Mouse (Mus musculus): Measurements from ENCODE around the gene Phrf1. TPM values are rescaled to one million over a fixed set of nuclear protein-coding genes. Genes with fewer than 3 reads are reported as not detected.

The Phrf1 gene
- 10 to 100 TPM; 55.5 to 85.8 TPM for polyA plus RNA-seq (2017; shearing (Covaris generic))

GRCm38 (mm10) chr7:141228279-141229067 is at the start of gene Phrf1:
Gene Phrf1, plus strand, starts transcription at chr7:141228784.

DNA sequence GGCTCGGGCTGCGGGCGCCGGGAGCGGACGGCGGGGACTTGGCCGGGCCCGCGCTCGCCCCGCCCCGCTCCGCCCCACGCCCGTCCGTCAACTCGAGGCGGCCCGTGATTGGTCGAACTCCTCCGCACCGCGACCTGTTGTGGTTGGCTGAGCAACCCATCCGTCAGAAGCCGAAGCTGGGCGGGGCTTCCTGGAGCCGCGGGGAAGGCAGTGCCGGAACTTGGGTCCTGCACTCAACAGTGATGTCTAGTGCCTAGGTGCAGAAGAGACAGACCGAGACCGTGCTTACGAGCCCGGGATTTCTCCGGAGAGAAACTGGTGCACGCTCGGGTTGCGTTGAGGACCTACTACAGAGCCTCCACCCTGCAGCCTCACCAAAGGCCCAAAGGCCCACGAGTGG is 34.6 kb upstream of the Phrf1 start, which contains the start of the genes Hras and Lrrc56:
Gene Hras (minus strand): TSS at position 58 of the 400 bp plus-strand sequence.
Gene Lrrc56 (plus strand): TSS at position 210 of the 400 bp plus-strand sequence.

DNA sequence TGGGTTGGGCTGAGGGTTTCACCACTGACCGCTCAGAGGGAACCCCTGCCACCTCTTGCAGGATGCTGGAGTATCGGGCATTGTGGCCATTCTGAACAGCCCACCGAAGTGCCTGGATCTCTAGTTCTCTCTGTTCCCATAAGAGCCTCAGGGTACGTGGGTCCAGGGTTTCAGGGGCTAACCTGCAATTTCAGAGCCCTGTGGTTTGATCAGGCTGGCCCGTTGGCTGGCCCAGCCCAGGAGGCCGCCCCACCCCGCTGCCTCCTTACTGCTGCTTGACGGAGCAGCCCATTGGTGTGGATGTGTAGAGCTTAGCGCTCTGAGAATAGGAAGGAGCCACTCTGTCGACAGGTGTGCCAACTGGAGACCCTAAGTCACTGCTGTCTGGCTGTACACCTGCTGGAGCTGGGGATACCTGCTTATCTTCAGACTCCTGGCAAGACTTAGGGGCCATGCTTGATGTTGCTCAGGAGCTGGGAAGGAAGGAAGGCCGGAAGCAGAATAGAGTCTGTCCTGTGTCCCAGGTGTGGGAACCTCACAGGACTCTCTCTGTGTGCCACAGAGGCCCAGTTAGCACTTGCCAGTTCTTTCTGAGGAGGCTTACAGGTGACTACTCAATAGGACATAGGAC is 14.9 kb upstream of the Phrf1 start, which contains the start of gene Lmntd2:
Gene Lmntd2 (minus strand): TSS at position 476 of the 631 bp plus-strand sequence.

DNA sequence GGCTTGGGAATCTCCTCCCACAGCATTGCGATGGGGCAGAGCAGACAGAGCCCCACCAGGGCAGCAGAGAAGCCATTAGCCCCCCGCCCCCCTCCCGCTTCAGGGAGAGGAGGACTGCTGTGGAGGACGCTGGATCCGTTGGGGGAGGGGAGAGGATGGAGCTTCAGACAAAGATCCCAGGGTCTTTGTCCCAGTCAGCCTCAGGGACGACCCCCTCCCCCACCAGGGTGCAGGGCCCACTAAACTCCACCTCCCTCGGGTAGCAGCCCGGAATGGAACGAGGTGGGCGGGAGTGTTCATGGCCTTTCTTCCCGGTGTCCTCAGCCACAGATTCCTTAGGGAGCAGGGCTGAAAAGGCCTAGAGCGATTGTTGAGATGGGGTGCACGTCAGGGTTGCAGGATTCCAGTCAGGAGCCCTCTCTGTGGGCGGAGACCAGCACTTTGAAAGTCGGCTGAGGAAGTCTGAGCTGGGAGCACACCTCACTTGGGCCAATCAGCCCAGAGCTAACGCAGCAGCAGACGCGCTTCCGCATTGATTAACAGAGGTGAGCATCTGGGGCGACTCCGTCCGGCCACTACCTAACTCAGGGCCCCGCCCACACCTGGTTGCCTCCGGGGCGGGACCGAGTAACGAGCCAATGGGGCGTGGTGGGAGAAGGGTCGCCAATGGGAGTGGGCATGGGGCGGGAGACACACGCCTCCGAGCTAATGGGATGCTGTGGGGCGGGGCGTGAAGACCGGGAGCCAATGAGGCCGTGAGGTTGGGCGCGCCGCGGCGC is 13.3 kb upstream of the Phrf1 start, which contains the start of gene Rassf7:
Gene Rassf7 (plus strand): TSS at position 760 of the 779 bp plus-strand sequence.

GRCm38 (mm10) chr7:141265739-141266561 is 37.4 kb downstream of the Phrf1 start, which contains the start of gene Irf7:
Gene Irf7, minus strand, starts transcription at chr7:141266481.

GRCm38 (mm10) chr7:141276546-141276945 is 48.0 kb downstream of the Phrf1 start, which contains the start of gene Cdhr5:
Gene Cdhr5, minus strand, starts transcription at chr7:141276786.

DNA sequence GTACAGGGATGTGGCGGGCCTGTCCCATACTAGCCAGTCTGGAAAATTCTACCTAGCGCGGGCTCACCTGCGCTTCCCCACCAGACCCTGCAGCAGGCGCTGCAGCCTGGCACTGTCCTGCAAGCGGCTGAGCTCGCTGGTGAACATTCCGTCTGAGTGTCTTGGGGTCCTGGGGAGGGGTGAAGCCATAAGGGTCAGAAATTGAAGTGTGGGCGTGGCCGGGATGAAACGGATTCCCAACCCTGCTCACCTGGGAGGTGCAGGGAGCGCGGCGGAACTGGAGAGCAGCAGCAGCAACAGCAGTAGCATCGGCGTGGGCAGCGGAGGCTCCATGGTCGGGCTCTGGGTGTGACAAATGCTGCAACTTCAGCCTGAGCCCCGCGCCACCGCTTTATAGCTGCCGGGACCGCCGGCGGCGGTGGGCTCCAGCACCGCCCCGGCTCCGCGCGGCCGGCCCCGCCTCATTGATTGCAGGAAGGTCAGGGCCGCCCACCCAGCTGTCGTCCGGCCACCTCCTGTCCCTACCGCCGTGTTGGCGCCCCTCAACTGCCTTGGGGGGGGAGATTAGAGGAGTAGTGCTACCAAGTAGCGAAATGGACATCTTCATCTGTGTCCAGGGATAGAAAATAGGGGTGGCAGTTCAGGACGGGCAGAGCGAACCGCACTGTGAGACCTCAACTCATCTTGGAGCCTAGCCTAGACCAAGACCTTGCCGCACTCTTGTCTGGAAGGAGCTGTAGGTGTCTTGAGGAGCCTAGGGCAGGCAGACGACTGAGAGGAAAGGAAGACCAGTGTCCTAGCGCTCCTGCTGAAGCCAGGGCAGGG is 50.4 kb downstream of the Phrf1 start, which contains the start of gene Sct:
Gene Sct (minus strand): TSS at position 368 of the 825 bp plus-strand sequence.

GRCm38 (mm10) chr7:141291921-141292582 is 63.5 kb downstream of the Phrf1 start, which contains the start of gene Drd4:
Gene Drd4, plus strand, starts transcription at chr7:141292006.

Other genes with a start within 250 kb of the Phrf1 start
- 10 to 100 TPM; 14.6 to 31.5 TPM for gene Ifitm3, start 218.0 kb upstream of the Phrf1 start, polyA plus RNA-seq (2017; shearing (Covaris generic))
- 1 to 10 TPM in 1 of 2 experiments, under 1 TPM in 1; 0.75 to 1.2 TPM for gene Ifitm6, start 210.9 kb upstream of the Phrf1 start, polyA plus RNA-seq (2017; shearing (Covaris generic))
- gene Gm17387, start 199.7 kb upstream of the Phrf1 start, polyA plus RNA-seq (2017; shearing (Covaris generic)) = not detected
- 10 to 100 TPM in 1 of 2 experiments, 1 to 10 TPM in 1; 9.9 to 21.4 TPM for gene B4galnt4, start 167.7 kb upstream of the Phrf1 start, polyA plus RNA-seq (2017; shearing (Covaris generic))
- gene Pkp3, start 150.6 kb upstream of the Phrf1 start, polyA plus RNA-seq (2017; shearing (Covaris generic)) = 100 to 1,000 TPM; 238 to 385 TPM
- 100 to 1,000 TPM; 176 to 187 TPM for gene Sigirr, start 128.2 kb upstream of the Phrf1 start, polyA plus RNA-seq (2017; shearing (Covaris generic))
- not detected for gene Ano9, start 111.0 kb upstream of the Phrf1 start, polyA plus RNA-seq (2017; shearing (Covaris generic))
- 10 to 100 TPM; 17.3 to 22.2 TPM for gene Ptdss2, start 106.4 kb upstream of the Phrf1 start, polyA plus RNA-seq (2017; shearing (Covaris generic))
- 100 to 1,000 TPM; 107 to 150 TPM for gene Rnh1, start 55.9 kb upstream of the Phrf1 start, polyA plus RNA-seq (2017; shearing (Covaris generic))
- 10 to 100 TPM; 56.0 to 61.9 TPM for gene Hras, start 34.8 kb upstream of the Phrf1 start, polyA plus RNA-seq (2017; shearing (Covaris generic))
- gene Lrrc56, start 34.6 kb upstream of the Phrf1 start, polyA plus RNA-seq (2017; shearing (Covaris generic)) = 1 to 10 TPM; 2.2 to 5.0 TPM
- 1 to 10 TPM; 8.3 to 9.9 TPM for gene Lmntd2, start 14.7 kb upstream of the Phrf1 start, polyA plus RNA-seq (2017; shearing (Covaris generic))
- 10 to 100 TPM; 18.6 to 23.4 TPM for gene Rassf7, start 12.9 kb upstream of the Phrf1 start, polyA plus RNA-seq (2017; shearing (Covaris generic))
- 100 to 1,000 TPM; 105 to 126 TPM for gene Irf7, start 37.7 kb downstream of the Phrf1 start, polyA plus RNA-seq (2017; shearing (Covaris generic))
- gene Cdhr5, start 48.0 kb downstream of the Phrf1 start, polyA plus RNA-seq (2017; shearing (Covaris generic)) = under 1 TPM in 1 of 2 experiments, not detected in 1; 0.07 TPM
- gene Sct, start 50.3 kb downstream of the Phrf1 start, polyA plus RNA-seq (2017; shearing (Covaris generic)) = not detected
- gene Drd4, start 63.2 kb downstream of the Phrf1 start, polyA plus RNA-seq (2017; shearing (Covaris generic)) = under 1 TPM in 1 of 2 experiments, not detected in 1; 0.06 TPM
- 10 to 100 TPM; 48.0 to 58.2 TPM for gene Deaf1, start 98.9 kb downstream of the Phrf1 start, polyA plus RNA-seq (2017; shearing (Covaris generic))
- 10 to 100 TPM; 37.5 to 40.6 TPM for gene Tmem80, start 99.0 kb downstream of the Phrf1 start, polyA plus RNA-seq (2017; shearing (Covaris generic))
- gene Eps8l2, start 110.1 kb downstream of the Phrf1 start, polyA plus RNA-seq (2017; shearing (Covaris generic)) = under 1 TPM in 1 of 2 experiments, not detected in 1; 0.09 TPM
- 100 to 1,000 TPM; 342 to 415 TPM for gene Taldo1, start 163.4 kb downstream of the Phrf1 start, polyA plus RNA-seq (2017; shearing (Covaris generic))
- 10 to 100 TPM; 72.8 to 73.0 TPM for gene Gatd1, start 185.4 kb downstream of the Phrf1 start, polyA plus RNA-seq (2017; shearing (Covaris generic))
- gene Cend1, start 200.7 kb downstream of the Phrf1 start, polyA plus RNA-seq (2017; shearing (Covaris generic)) = under 1 TPM; 0.39 to 0.96 TPM
- gene Slc25a22, start 209.1 kb downstream of the Phrf1 start, polyA plus RNA-seq (2017; shearing (Covaris generic)) = 10 to 100 TPM; 56.7 to 57.4 TPM
- 10 to 100 TPM; 10.4 to 10.6 TPM for gene Pidd1, start 215.2 kb downstream of the Phrf1 start, polyA plus RNA-seq (2017; shearing (Covaris generic))
- gene Rplp2, start 218.6 kb downstream of the Phrf1 start, polyA plus RNA-seq (2017; shearing (Covaris generic)) = 1,000 to 10,000 TPM; 1,171 to 2,116 TPM
- 10 to 100 TPM; 88.2 to 90.1 TPM for gene Pnpla2, start 226.4 kb downstream of the Phrf1 start, polyA plus RNA-seq (2017; shearing (Covaris generic))
- gene Cracr2b, start 232.3 kb downstream of the Phrf1 start, polyA plus RNA-seq (2017; shearing (Covaris generic)) = under 1 TPM in 1 of 2 experiments, not detected in 1; 0.59 TPM
- 10 to 100 TPM in 1 of 2 experiments, 1 to 10 TPM in 1; 6.6 to 10.4 TPM for gene Cd151, start 238.6 kb downstream of the Phrf1 start, polyA plus RNA-seq (2017; shearing (Covaris generic))
- 10 to 100 TPM; 33.5 to 36.8 TPM for gene Polr2l, start 246.3 kb downstream of the Phrf1 start, polyA plus RNA-seq (2017; shearing (Covaris generic))
- 1 to 10 TPM; 2.9 to 3.2 TPM for gene Tspan4, start 246.5 kb downstream of the Phrf1 start, polyA plus RNA-seq (2017; shearing (Covaris generic))